Mouse (Mus musculus) heart, adult 2 months (tissue): ENCODE measurements at regions not wholly inside any gene's neighbourhood (a gene's known extent, or its start where the extent isn't known, plus 50 kb on each side); places are given as distances from the start of the nearest gene placed in this dataset.
A peak's percentile ranks its signal among the peaks of the same experiment; 100 is the strongest.

Experiments used
- DNase-seq, 2 experiments: peaks; one replicate each; pipeline ENCODE4 v3.0.0; 2021
- H3K27ac ChIP-seq: fragments of 200-600 bp; 2 replicates; pipeline ENCODE4 v1.8.1; 2022
- H3K27me3 ChIP-seq: fragments of 200-500 bp; 2 replicates; pipeline ENCODE4 v1.6.1; 2012; ENCODE audit warnings: mild to moderate bottlenecking, low read length, inconsistent platforms, mixed read lengths; ENCODE audit not compliant: control insufficient read depth, insufficient read depth
- H3K36me3 ChIP-seq: fragments of 200-500 bp; 2 replicates; pipeline ENCODE4 v1.6.1; 2012; ENCODE audit warnings: low read length, inconsistent platforms; ENCODE audit not compliant: control insufficient read depth, insufficient read depth
- H3K4me1 ChIP-seq: fragments of 200-500 bp; 2 replicates; pipeline ENCODE4 v1.6.1; 2011; ENCODE audit warnings: low read length; ENCODE audit not compliant: control insufficient read depth, insufficient read depth
- H3K4me3 ChIP-seq: fragments of 200-600 bp; 2 replicates; pipeline ENCODE4 v1.8.1; 2022
- H3K79me2 ChIP-seq: fragments of 200-500 bp; replicated peaks from 2 replicates; pipeline ENCODE4 v1.6.1; 2012; ENCODE audit warnings: mild to moderate bottlenecking, inconsistent platforms, low read length, moderate library complexity, mixed read lengths; ENCODE audit not compliant: control insufficient read depth, insufficient read depth
- H3K9ac ChIP-seq: fragments of 200-500 bp; 2 replicates; pipeline ENCODE4 v1.6.1; 2012; ENCODE audit warnings: low read depth, mild to moderate bottlenecking, control low read depth, inconsistent platforms, low read length, mixed read lengths
- CTCF ChIP-seq: fragments of 200-600 bp; IDR thresholded peaks from 2 replicates; pipeline ENCODE4 v1.8.1; 2022; ENCODE audit warnings: antibody characterized with exemption, mild to moderate bottlenecking, moderate library complexity
- EP300 ChIP-seq: fragments of 200-500 bp; IDR thresholded peaks from 2 replicates; pipeline ENCODE4 v1.6.1; 2011; ENCODE audit warnings: low read depth, low read length, control low read depth; ENCODE audit not compliant: insufficient read depth
- POLR2A ChIP-seq: fragments of 200-500 bp; IDR thresholded peaks from 2 replicates; pipeline ENCODE4 v1.6.1; 2011; ENCODE audit warnings: mild to moderate bottlenecking, low read depth, low read length, control low read depth; ENCODE audit not compliant: insufficient read depth
- WGBS: fragments of 180-500 bp; shearing (Covaris S2); methylation state at CpG from one replicate; pipeline ENCODE4 v1.1.7; 2018; 5-methylcytosine and 5-hydroxymethylcytosine counted together
- intact Hi-C: fragments of 180-260 bp; cut with DNase I; formaldehyde crosslinking; loops from one replicate; pipeline ENCODE4 v1.15.1; 2025

- TF ChIP-seq EP300 (no peak), POLR2A (no peak), CTCF (no peak)
- H3K4me1 ChIP-seq = no peaks in the 10 kb centered on the region
- DNase-seq = no peak
- H3K27me3 ChIP-seq = no peaks in the 10 kb centered on the region
- WGBS = 80% methylated on average over 1 of the region's 1 CpGs
- intact Hi-C loops = no loop called here
- no peaks in the 10 kb centered on the region for H3K79me2 ChIP-seq
- H3K36me3 ChIP-seq = no peaks in the 10 kb centered on the region
- H3K9ac ChIP-seq = no peak overlapping the region
- H3K27ac ChIP-seq = no peak overlapping the region
- no peak overlapping the region for H3K4me3 ChIP-seq
These were observed 441.5 kb downstream of the Ebf1 start for GRCm38 (mm10) chr11:45058658-45059057.

DNA sequence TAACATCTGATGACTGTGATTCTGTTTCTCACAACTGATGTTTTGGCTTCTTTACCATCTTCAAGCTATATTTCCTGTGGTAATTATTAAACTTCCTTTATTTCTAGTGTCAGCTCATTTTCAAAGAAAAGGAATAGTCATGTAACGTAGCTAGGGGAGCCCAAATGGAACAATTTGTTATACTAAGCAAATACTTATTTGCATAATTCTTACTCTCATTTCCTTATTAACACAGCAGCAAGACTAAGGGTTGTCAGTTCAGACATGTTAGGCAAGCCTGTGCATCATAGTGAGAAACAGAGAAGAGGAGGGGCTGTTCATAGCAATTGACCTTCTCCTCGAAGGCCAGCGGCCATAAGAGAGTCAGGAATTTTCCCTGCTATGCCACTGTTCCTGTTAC lies 449.5 kb downstream of the Ebf1 start:
- no peaks in the 10 kb centered on the region for H3K27me3 ChIP-seq
- TF ChIP-seq EP300 (no peak), CTCF (no peak), POLR2A (no peak)
- H3K27ac ChIP-seq = no peak overlapping the region
- no peak overlapping the region for H3K9ac ChIP-seq
- DNase-seq = no peak
- WGBS = 81% methylated on average over 3 of the region's 3 CpGs
- H3K4me3 ChIP-seq = no peak overlapping the region
- H3K36me3 ChIP-seq = no peaks in the 10 kb centered on the region
- H3K79me2 ChIP-seq = no peaks in the 10 kb centered on the region
- intact Hi-C loops = no loop called here
- H3K4me1 ChIP-seq = no peaks in the 10 kb centered on the region

GRCm38 (mm10) chr11:45070280-45070679 lies 453.2 kb downstream of the Ebf1 start:
- no peaks in the 10 kb centered on the region for H3K4me1 ChIP-seq
- H3K4me3 ChIP-seq = no peak overlapping the region
- no peaks in the 10 kb centered on the region for H3K79me2 ChIP-seq
- intact Hi-C loops = no loop called here
- no peak overlapping the region for H3K9ac ChIP-seq
- no peaks in the 10 kb centered on the region for H3K36me3 ChIP-seq
- TF ChIP-seq EP300 (no peak), CTCF (no peak), POLR2A (no peak)
- 72% methylated on average over 1 of the region's 1 CpGs for WGBS
- DNase-seq = no peak
- H3K27ac ChIP-seq = no peak overlapping the region
- no peaks in the 10 kb centered on the region for H3K27me3 ChIP-seq

GRCm38 (mm10) chr11:45071195-45071594 lies 454.1 kb downstream of the Ebf1 start:
- Histone ChIP-seq H3K27ac (no peak overlapping the region), H3K36me3 (no peaks in the 10 kb centered on the region), H3K79me2 (no peaks in the 10 kb centered on the region), H3K4me3 (no peak overlapping the region), H3K27me3 (no peaks in the 10 kb centered on the region), H3K9ac (no peak overlapping the region), H3K4me1 (no peaks in the 10 kb centered on the region)
- DNase-seq = peak in 1 of 2 experiments; percentile 4
- intact Hi-C loops = no loop called here
- no peak for TF ChIP-seq CTCF
- TF ChIP-seq POLR2A = no peak
- no peak for TF ChIP-seq EP300
- 83% methylated on average over 2 of the region's 2 CpGs for WGBS

- no peaks in the 10 kb centered on the region for H3K36me3 ChIP-seq
- intact Hi-C loops = no loop called here
- WGBS = 65% methylated on average over 4 of the region's 4 CpGs
- H3K27me3 ChIP-seq = no peaks in the 10 kb centered on the region
- no peak overlapping the region for H3K9ac ChIP-seq
- H3K27ac ChIP-seq = no peak overlapping the region
- DNase-seq = no peak
- H3K4me3 ChIP-seq = no peak overlapping the region
- TF ChIP-seq POLR2A (no peak), CTCF (no peak), EP300 (no peak)
- H3K79me2 ChIP-seq = no peaks in the 10 kb centered on the region
- H3K4me1 ChIP-seq = no peaks in the 10 kb centered on the region
These were observed 467.5 kb downstream of the Ebf1 start for GRCm38 (mm10) chr11:45084506-45085037.

GRCm38 (mm10) chr11:45085145-45085544 lies 468.0 kb downstream of the Ebf1 start:
- no peak for DNase-seq
- H3K4me1 ChIP-seq = no peaks in the 10 kb centered on the region
- no peak overlapping the region for H3K4me3 ChIP-seq
- H3K27ac ChIP-seq = no peak overlapping the region
- H3K36me3 ChIP-seq = no peaks in the 10 kb centered on the region
- intact Hi-C loops = no loop called here
- TF ChIP-seq EP300 = no peak
- TF ChIP-seq CTCF = no peak
- no peak for TF ChIP-seq POLR2A
- H3K9ac ChIP-seq = no peak overlapping the region
- H3K79me2 ChIP-seq = no peaks in the 10 kb centered on the region
- H3K27me3 ChIP-seq = no peaks in the 10 kb centered on the region
